Mouse (Mus musculus): ENCODE results near the gene Mpped2.

DNA sequence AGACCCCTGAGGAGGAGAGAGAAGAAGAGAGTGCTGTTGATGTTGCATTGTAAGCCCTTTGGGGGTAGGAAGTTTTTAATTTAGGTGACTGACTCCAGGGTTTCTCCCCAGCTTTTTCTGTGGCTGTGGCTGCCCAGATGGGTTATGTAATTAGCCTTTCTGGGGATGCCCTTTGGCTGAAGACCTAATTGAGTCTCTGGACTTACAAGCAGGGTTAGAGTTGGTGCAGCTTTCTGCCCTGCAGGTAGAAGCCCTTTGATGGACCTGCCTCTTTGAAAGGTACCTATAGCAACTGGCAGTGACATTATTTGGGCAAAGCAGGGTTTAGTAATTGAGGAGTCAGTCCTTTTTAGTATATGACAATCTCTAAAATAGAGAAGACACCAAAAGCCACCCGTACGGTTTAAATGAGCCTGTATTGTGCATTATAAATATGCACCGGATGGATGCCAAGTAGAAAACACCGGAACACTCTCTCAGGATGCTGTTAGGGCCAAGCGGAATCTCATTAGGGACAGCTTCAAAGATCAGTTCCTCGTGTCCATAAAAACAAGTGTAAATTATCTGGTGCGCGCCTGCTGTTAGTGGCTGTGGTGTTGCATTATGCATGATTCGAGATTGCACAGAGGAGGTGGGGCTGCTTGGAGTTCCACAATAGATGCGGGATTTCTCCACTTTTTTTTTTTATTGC, 22.8 kb downstream of the Mpped2 start:
- TF ChIP-seq E2F4 (IDR thresholded peaks at IDR 0.05; ENCODE audit: insufficient read depth) (no peak), MAX (IDR thresholded peaks at IDR 0.05; ENCODE audit: low read depth) (no peak), POLR2A (IDR thresholded peaks at IDR 0.05; ENCODE audit: insufficient read length, low read depth) (no peak)

All from myocyte (in vitro differentiated cells).